Mouse (Mus musculus): Measurements from ENCODE around the gene Myo3b. TPM values are rescaled to one million over a fixed set of nuclear protein-coding genes. Genes with fewer than 3 reads are reported as not detected.

Gene Myo3b
- polyA plus RNA-seq, 1 experiment from 2014 or later = 0.39 TPM

DNA sequence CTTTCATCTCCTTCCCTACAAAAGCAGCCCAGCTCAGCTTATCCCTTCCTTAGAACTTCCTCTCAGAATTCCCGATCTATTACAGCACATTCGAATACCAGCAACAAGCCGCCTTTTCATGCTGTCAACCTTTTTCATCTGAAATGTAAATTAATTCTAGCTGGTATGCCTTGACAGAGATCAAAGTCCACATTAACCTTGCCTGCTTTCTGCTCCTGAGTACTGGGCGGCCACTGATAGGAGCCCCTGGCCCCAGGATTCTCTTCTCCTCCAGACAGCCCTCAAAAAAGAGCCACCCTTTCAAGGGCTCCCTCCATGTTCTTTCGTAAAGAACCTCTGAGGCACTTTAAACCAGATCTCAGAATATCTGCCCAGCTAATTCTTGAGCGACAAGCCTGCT lies 278.9 kb downstream of the Myo3b start:
- H3K27me3 ChIP-seq (replicated peaks; ENCODE audit: control insufficient read depth, insufficient read depth, low read length) = no peaks in the 10 kb centered on the region
- no peak overlapping the region for H3K9ac ChIP-seq (ENCODE audit: low read depth, low read length)
- no peak overlapping the region for H3K4me3 ChIP-seq (ENCODE audit: low read length)
- no peak for ATAC-seq
- no peak overlapping the region for H3K4me2 ChIP-seq (ENCODE audit: low read length)
- peaks cover 6% of the 10 kb centered on the region for H3K4me1 ChIP-seq (ENCODE audit: control insufficient read depth, insufficient read depth, low read depth, low read length)
- no peaks in the 10 kb centered on the region for H3K9me3 ChIP-seq (ENCODE audit: control insufficient read depth, low read length)
- no peaks in the 10 kb centered on the region for H3K36me3 ChIP-seq (ENCODE audit: control insufficient read depth, insufficient read depth, low read length)
- 21% methylated on average over 6 of the region's 6 CpGs for WGBS
- H3K27ac ChIP-seq (ENCODE audit: low read depth, low read length) = no peak overlapping the region

DNA sequence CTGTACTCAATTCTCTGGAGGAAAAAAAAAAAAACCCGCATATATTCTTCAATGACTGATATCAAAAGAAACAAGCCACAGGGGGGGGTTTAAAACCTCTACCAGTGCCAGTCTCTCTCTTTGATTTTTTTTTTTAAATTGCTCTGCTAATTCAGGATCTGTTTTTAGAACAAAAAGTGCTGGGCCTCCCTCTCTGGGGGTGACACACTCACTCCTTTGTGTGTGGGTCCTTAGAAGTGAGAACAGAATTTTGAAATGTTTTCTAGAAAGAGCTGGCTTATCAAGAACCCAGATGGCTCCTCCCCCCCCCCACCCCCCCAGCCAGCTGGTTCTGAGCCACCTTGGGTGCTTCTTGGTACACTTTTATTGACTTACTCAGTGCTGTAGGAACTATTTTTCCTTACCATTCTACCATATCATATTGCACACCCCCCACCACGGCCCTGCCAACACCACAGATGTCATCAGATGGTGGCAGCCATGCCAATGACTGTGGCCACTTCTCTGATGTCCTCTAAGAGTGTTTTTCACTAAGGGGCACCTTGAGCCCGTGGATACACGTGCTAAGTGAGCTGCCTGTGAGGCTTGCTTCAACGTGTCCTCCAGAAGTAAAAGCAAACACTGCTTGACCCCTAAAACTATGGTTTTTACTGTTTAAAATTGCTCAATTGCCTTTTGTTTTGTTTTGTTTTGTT lies 280.1 kb downstream of the Myo3b start:
- no peak overlapping the region for H3K4me2 ChIP-seq (ENCODE audit: low read length)
- peaks cover 6% of the 10 kb centered on the region for H3K4me1 ChIP-seq (ENCODE audit: control insufficient read depth, insufficient read depth, low read depth, low read length)
- H3K27ac ChIP-seq (ENCODE audit: low read depth, low read length) = no peak overlapping the region
- no peaks in the 10 kb centered on the region for H3K36me3 ChIP-seq (ENCODE audit: control insufficient read depth, insufficient read depth, low read length)
- no peaks in the 10 kb centered on the region for H3K9me3 ChIP-seq (ENCODE audit: control insufficient read depth, low read length)
- H3K4me3 ChIP-seq (ENCODE audit: low read length) = no peak overlapping the region
- ATAC-seq = no peak
- no peaks in the 10 kb centered on the region for H3K27me3 ChIP-seq (replicated peaks; ENCODE audit: control insufficient read depth, insufficient read depth, low read length)
- no peak overlapping the region for H3K9ac ChIP-seq (ENCODE audit: low read depth, low read length)
- WGBS = 56% methylated on average over 5 of the region's 5 CpGs

DNA sequence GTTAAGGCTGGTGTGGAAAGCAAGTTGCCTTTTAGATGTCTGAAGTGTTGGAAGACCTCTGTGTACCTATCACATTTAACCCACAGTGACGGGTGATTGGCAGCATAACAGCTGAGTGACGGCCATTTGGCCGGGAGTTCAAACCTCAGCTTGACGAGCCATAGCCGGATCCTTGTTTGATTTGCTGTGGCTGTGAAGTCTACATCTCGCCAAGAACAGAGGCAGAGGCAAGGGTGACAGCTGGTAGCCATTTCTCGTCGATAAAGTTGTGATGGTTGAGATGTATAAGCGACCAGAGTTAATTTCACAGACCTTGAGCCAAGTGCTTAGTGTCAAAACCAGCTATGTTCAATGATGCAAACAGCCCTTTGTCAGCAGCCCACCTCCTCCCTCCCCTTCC lies 283.8 kb downstream of the Myo3b start:
- ATAC-seq = peak; percentile 56
- H3K27me3 ChIP-seq (replicated peaks; ENCODE audit: control insufficient read depth, insufficient read depth, low read length) = no peaks in the 10 kb centered on the region
- H3K4me1 ChIP-seq (ENCODE audit: control insufficient read depth, insufficient read depth, low read depth, low read length) = peaks cover 4% of the 10 kb centered on the region
- no peaks in the 10 kb centered on the region for H3K36me3 ChIP-seq (ENCODE audit: control insufficient read depth, insufficient read depth, low read length)
- no peak overlapping the region for H3K27ac ChIP-seq (ENCODE audit: low read depth, low read length)
- 54% methylated on average over 9 of the region's 9 CpGs for WGBS
- H3K9ac ChIP-seq (ENCODE audit: low read depth, low read length) = no peak overlapping the region
- no peak overlapping the region for H3K4me2 ChIP-seq (ENCODE audit: low read length)
- no peaks in the 10 kb centered on the region for H3K9me3 ChIP-seq (ENCODE audit: control insufficient read depth, low read length)
- no peak overlapping the region for H3K4me3 ChIP-seq (ENCODE audit: low read length)

DNA sequence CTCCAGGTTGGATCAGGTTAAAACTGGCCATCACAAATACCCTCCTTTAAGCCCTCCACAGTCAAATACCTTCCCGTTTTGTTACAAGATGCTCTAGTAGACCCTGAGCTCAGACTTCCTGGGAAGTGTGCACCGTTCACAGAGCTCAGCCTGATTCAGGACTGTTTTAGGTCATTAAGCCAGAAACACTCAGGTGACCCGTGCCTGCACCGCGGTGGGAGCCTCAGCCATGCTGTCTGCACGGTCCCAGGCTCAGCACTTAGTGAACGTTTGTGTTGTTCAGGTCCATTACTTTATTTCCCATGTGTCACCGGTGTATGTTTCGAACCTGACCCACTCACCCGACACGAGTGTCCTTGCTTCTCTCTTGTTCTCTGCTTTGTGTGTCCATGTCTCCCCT lies 288.7 kb downstream of the Myo3b start:
- Histone ChIP-seq H3K36me3 (ENCODE audit: control insufficient read depth, insufficient read depth, low read length) (no peaks in the 10 kb centered on the region), H3K9me3 (ENCODE audit: control insufficient read depth, low read length) (no peaks in the 10 kb centered on the region), H3K27me3 (replicated peaks; ENCODE audit: control insufficient read depth, insufficient read depth, low read length) (no peaks in the 10 kb centered on the region), H3K9ac (ENCODE audit: low read depth, low read length) (no peak overlapping the region), H3K4me2 (ENCODE audit: low read length) (no peak overlapping the region), H3K4me3 (ENCODE audit: low read length) (no peak overlapping the region), H3K4me1 (ENCODE audit: control insufficient read depth, insufficient read depth, low read depth, low read length) (no peaks in the 10 kb centered on the region), H3K27ac (ENCODE audit: low read depth, low read length) (no peak overlapping the region)
- ATAC-seq = no peak
- 86% methylated on average over 11 of the region's 11 CpGs for WGBS

DNA sequence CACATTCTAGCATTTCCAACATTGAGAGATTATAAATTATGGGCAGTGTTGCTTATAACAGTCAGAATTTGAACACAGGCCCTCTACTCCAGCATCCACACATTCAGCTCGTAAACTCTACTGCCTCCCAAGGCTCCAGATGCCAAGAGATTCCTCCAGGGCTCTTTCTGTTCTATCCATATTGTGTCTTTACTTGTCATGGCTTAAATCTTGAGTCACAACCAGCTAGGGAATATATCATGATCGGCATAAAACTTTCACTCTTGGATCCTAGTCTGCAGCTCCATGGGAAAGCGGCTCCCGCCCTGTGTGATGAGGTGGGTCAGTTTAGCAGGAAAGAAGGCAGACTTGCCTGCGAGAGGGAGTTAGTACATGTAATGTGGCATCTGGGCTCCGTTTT lies 294.0 kb downstream of the Myo3b start:
- Histone ChIP-seq H3K4me2 (ENCODE audit: low read length) (no peak overlapping the region), H3K36me3 (ENCODE audit: control insufficient read depth, insufficient read depth, low read length) (no peaks in the 10 kb centered on the region), H3K9me3 (ENCODE audit: control insufficient read depth, low read length) (no peaks in the 10 kb centered on the region), H3K27ac (ENCODE audit: low read depth, low read length) (no peak overlapping the region), H3K27me3 (replicated peaks; ENCODE audit: control insufficient read depth, insufficient read depth, low read length) (no peaks in the 10 kb centered on the region), H3K4me1 (ENCODE audit: control insufficient read depth, insufficient read depth, low read depth, low read length) (0 out of 2 replicates have a peak, but pooled peaks cover 6% of the 10 kb centered on the region), H3K4me3 (ENCODE audit: low read length) (no peak overlapping the region), H3K9ac (ENCODE audit: low read depth, low read length) (no peak overlapping the region)
- ATAC-seq = no peak
- WGBS = 92% methylated on average over 6 of the region's 6 CpGs

DNA sequence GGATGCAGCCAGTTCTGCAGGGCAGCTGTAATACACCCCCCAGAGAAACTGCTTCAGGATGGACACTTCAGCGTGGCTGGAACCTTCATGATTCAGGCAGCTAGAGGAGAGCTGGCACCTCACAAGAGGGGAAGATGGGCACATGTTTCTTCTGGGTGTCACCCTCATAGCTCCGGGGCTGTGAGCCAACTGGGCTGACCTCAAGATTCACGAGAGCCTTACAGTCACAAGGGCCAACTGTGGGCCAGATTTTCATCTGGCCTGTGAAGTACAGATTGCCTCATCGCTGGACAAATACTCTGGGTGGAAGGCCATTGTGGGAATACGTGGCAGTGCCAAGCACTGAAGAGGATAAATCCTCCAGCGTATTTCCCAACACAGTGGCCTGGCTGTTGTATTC lies 294.6 kb downstream of the Myo3b start:
- ATAC-seq = no peak
- Histone ChIP-seq H3K9ac (ENCODE audit: low read depth, low read length) (no peak overlapping the region), H3K9me3 (ENCODE audit: control insufficient read depth, low read length) (no peaks in the 10 kb centered on the region), H3K36me3 (ENCODE audit: control insufficient read depth, insufficient read depth, low read length) (no peaks in the 10 kb centered on the region), H3K27me3 (replicated peaks; ENCODE audit: control insufficient read depth, insufficient read depth, low read length) (no peaks in the 10 kb centered on the region), H3K4me3 (ENCODE audit: low read length) (no peak overlapping the region), H3K4me2 (ENCODE audit: low read length) (no peak overlapping the region), H3K4me1 (ENCODE audit: control insufficient read depth, insufficient read depth, low read depth, low read length) (0 out of 2 replicates have a peak, but pooled peaks cover 7% of the 10 kb centered on the region), H3K27ac (ENCODE audit: low read depth, low read length) (no peak overlapping the region)
- 79% methylated on average over 6 of the region's 6 CpGs for WGBS

DNA sequence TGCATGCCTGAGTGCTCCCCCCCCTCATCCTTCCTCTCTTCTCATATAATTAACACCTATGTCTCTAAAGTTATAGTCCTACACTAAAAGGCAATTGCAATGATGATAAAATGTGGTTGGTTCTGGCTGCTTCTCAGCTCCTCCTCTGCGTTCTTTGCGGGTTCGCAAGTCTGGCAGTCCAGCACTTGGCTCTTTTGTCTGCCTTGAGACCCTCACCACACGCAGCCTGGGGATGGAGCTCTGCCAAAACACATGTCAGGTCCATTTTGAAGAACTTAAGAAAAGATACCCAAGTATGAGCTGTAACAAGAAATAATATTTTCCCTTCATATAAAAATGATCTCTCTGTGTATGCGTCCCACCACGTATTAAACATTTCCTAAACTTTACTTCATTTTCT lies 297.6 kb downstream of the Myo3b start:
- 62% methylated on average over 6 of the region's 6 CpGs for WGBS
- ATAC-seq = no peak

DNA sequence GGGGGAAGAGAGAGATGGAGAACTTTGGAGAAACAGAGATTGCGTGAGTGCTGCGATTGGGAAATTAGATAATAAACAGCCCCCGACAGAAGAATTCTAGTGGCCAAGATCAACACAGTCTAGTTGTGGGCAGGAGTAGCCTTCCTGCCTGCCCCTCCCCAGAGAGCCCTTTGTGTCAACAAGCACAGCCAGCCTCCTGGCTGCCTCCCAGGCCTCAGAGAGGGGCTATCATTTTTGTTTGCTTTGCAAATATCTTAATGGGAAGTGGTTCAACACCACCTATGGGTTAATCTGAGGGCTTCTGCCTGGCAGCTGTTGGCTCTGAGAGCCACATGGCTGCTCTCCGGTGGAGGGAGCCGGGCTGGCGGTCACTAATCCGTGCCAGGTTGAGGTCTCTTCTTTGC lies 298.3 kb downstream of the Myo3b start:
- H3K4me3 ChIP-seq (ENCODE audit: low read length) = no peak overlapping the region
- peak; percentile 82 for ATAC-seq
- 0 out of 2 replicates have a peak, but pooled peaks cover 7% of the 10 kb centered on the region for H3K4me1 ChIP-seq (ENCODE audit: control insufficient read depth, insufficient read depth, low read depth, low read length)
- H3K27me3 ChIP-seq (replicated peaks; ENCODE audit: control insufficient read depth, insufficient read depth, low read length) = no peaks in the 10 kb centered on the region
- H3K27ac ChIP-seq (ENCODE audit: low read depth, low read length) = no peak overlapping the region
- H3K36me3 ChIP-seq (ENCODE audit: control insufficient read depth, insufficient read depth, low read length) = no peaks in the 10 kb centered on the region
- H3K9ac ChIP-seq (ENCODE audit: low read depth, low read length) = no peak overlapping the region
- no peak overlapping the region for H3K4me2 ChIP-seq (ENCODE audit: low read length)
- WGBS = 42% methylated on average over 7 of the region's 7 CpGs
- no peaks in the 10 kb centered on the region for H3K9me3 ChIP-seq (ENCODE audit: control insufficient read depth, low read length)

More for the DNA sequence above, 297.6 kb downstream of the Myo3b start:
- Histone ChIP-seq H3K4me2 (ENCODE audit: low read length) (no peak overlapping the region), H3K27ac (ENCODE audit: low read depth, low read length) (no peak overlapping the region), H3K27me3 (replicated peaks; ENCODE audit: control insufficient read depth, insufficient read depth, low read length) (no peaks in the 10 kb centered on the region), H3K4me3 (ENCODE audit: low read length) (no peak overlapping the region), H3K9me3 (ENCODE audit: control insufficient read depth, low read length) (no peaks in the 10 kb centered on the region), H3K9ac (ENCODE audit: low read depth, low read length) (no peak overlapping the region), H3K36me3 (ENCODE audit: control insufficient read depth, insufficient read depth, low read length) (no peaks in the 10 kb centered on the region), H3K4me1 (ENCODE audit: control insufficient read depth, insufficient read depth, low read depth, low read length) (0 out of 2 replicates have a peak, but pooled peaks cover 7% of the 10 kb centered on the region)

DNA sequence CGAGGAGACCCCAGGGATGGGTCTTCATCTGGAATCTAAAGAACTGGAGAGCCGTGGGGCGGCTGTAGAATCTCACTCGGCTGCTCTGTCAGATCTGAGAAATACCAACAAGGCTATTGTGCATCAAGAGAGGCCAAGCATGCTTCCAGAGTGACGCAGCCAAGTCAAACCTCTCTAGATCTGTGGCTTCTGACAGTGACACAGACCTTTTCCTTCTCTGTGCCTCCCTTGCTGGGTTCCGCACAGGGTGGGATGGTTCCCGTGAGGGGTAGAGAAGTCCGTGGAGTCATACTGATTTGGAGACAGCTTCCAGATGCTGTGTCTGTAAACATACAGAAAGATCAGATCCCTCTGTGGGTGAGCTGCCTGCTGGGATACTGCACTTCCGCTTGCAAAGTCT lies 298.9 kb downstream of the Myo3b start:
- 0 out of 2 replicates have a peak, but pooled peaks cover 7% of the 10 kb centered on the region for H3K4me1 ChIP-seq (ENCODE audit: control insufficient read depth, insufficient read depth, low read depth, low read length)
- no peaks in the 10 kb centered on the region for H3K9me3 ChIP-seq (ENCODE audit: control insufficient read depth, low read length)
- no peak overlapping the region for H3K4me2 ChIP-seq (ENCODE audit: low read length)
- 60% methylated on average over 9 of the region's 9 CpGs for WGBS
- no peaks in the 10 kb centered on the region for H3K27me3 ChIP-seq (replicated peaks; ENCODE audit: control insufficient read depth, insufficient read depth, low read length)
- no peak overlapping the region for H3K9ac ChIP-seq (ENCODE audit: low read depth, low read length)
- H3K36me3 ChIP-seq (ENCODE audit: control insufficient read depth, insufficient read depth, low read length) = no peaks in the 10 kb centered on the region
- ATAC-seq = no peak; the same call in 1 of the 2 replicates
- H3K4me3 ChIP-seq (ENCODE audit: low read length) = no peak overlapping the region
- H3K27ac ChIP-seq (ENCODE audit: low read depth, low read length) = peak overlapping the region; percentile 7; the same call in 1 of the 2 replicates
